Mouse (Mus musculus) limb, embryonic 12.5 days (tissue): ENCODE results near the gene Fpr-rs7. TPM values are rescaled to one million over a fixed set of nuclear protein-coding genes. Genes with fewer than 3 reads are reported as not detected.

ENCODE experiments used
- ATAC-seq: fragments of 200-750 bp; cut with Nextera tagmentation; 2 replicates; pipeline ENCODE4 v1.8.0; 2017; ENCODE audit warnings: low read depth, moderate TSS enrichment; ENCODE audit not compliant: insufficient number of reproducible peaks, insufficient read depth, low FRiP score, low TSS enrichment
- H3K27ac ChIP-seq: fragments of 300-500 bp; sonication (generic); 2 replicates; pipeline ENCODE4 v1.5.1; 2016; ENCODE audit warnings: mild to moderate bottlenecking, moderate library complexity
- H3K27me3 ChIP-seq: fragments of 300-500 bp; sonication (generic); 2 replicates; pipeline ENCODE4 v1.6.1; 2016; ENCODE audit warnings: mild to moderate bottlenecking, moderate library complexity
- H3K36me3 ChIP-seq: fragments of 300-500 bp; sonication (generic); 2 replicates; pipeline ENCODE4 v1.6.1; 2016; ENCODE audit warnings: mild to moderate bottlenecking, moderate library complexity
- H3K4me1 ChIP-seq: fragments of 300-500 bp; sonication (generic); replicated peaks from 2 replicates; pipeline ENCODE4 v1.6.1; 2016
- H3K4me2 ChIP-seq: fragments of 300-500 bp; sonication (generic); 2 replicates; pipeline ENCODE4 v1.6.1; 2016; ENCODE audit warnings: mild to moderate bottlenecking, moderate library complexity
- H3K4me3 ChIP-seq: fragments of 300-500 bp; sonication (generic); replicated peaks from 2 replicates; pipeline ENCODE4 v1.5.1; 2016; ENCODE audit warnings: mild to moderate bottlenecking
- H3K9ac ChIP-seq: fragments of 300-500 bp; sonication (generic); replicated peaks from 2 replicates; pipeline ENCODE4 v1.6.1; 2016; ENCODE audit warnings: mild to moderate bottlenecking, moderate library complexity
- H3K9me3 ChIP-seq: fragments of 300-500 bp; sonication (generic); 2 replicates; pipeline ENCODE4 v1.6.1; 2016; ENCODE audit warnings: mild to moderate bottlenecking, moderate library complexity
- WGBS: fragments of 180-500 bp; shearing (Covaris S2); methylation state at CpG from one replicate; pipeline ENCODE4 v1.1.7; 2016; 5-methylcytosine and 5-hydroxymethylcytosine counted together
- polyA plus RNA-seq: library from polyadenylated mRNA; unstranded; fragments of >200 nt; fragmentation: Nextera tagmentation; extraction: Ambion mirVana; gene quantifications from 2 replicates; pipeline ENCODE4 v1.2.1, GENCODE M21; 2016

The Fpr-rs7 gene
- polyA plus RNA-seq, result not detected in 2 replicates

- no peaks in the 10 kb centered on the region for H3K4me1 ChIP-seq
- H3K27ac ChIP-seq, result no peak within 1 kb of the TSS
- H3K36me3 ChIP-seq, result no peaks in the 10 kb centered on the region
- no peak within 1 kb of the TSS for H3K4me2 ChIP-seq
- peaks cover 19% of the 10 kb centered on the region for H3K9me3 ChIP-seq
- no peak for ATAC-seq
- no peak within 1 kb of the TSS for H3K9ac ChIP-seq
- no peaks in the 10 kb centered on the region for H3K27me3 ChIP-seq
- no peak within 1 kb of the TSS for H3K4me3 ChIP-seq
Observed at GRCm38 (mm10) chr17:20114126-20114525, at the start of gene Fpr-rs7. Fpr-rs7 (minus strand) TSS chr17:20114226.

DNA sequence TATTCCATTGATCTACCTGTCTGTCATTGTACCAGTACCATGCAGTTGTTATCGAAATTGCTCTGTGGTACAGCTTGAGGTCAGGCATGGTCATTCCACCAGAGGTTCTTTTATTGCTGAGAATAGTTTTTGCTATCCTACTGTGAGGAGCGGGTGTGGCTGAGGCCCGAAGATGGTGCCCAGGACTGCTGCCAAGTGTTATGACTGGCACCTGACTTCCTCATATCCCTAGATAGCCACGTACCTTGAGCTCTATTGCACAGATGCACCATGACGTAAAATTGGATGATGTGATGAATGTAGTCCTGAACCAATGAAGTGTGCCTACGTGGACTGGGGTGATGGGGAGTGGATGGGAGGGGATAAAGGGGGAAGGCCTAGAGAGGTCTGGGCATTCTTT, 39.9 kb downstream of the Fpr-rs7 start:
- no peak overlapping the region for H3K4me3 ChIP-seq
- H3K36me3 ChIP-seq, result no peaks in the 10 kb centered on the region
- no peaks in the 10 kb centered on the region for H3K4me1 ChIP-seq
- ATAC-seq, result no peak
- H3K27ac ChIP-seq, result no peak overlapping the region
- H3K27me3 ChIP-seq, result no peaks in the 10 kb centered on the region
- H3K9ac ChIP-seq, result no peak overlapping the region
- peaks cover 21% of the 10 kb centered on the region; the same call in 1 of the 2 replicates for H3K9me3 ChIP-seq
- no peak overlapping the region for H3K4me2 ChIP-seq
- WGBS, result 84% methylated on average over 6 of the region's 6 CpGs

DNA sequence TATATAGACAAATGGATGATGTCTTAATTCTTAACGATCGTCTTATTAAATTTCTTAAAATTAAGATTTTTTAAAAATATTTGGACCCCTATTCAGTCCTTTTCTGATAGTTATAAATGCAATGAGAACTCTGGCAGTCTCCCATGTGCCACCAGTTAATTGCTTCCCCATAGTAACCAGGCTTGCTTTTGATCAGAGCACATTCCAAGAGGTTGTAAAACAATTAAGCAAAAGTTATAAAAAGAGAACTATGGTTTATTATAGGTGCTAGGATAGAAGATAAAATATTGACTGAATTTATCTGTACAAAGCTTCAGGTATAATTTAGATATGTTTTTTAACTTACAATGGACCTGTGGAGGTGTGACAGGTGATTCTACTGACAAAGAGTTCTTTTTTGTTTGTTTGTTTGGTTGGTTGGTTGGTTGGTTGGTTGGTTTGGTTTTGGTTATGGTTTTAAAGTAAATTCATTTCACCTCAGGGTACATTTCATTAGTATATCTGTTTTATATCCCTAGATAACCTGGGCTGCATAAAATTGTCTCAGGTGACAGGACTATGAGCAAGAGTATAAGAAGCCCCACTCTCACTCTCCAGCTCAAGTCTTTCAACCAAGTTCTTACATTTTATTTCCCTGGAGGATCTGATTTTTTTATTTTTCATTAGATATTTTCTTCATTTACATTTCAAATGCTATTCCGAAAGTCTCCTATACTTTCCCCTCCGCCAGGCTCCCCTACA, 42.2 kb downstream of the Fpr-rs7 start:
- ATAC-seq, result no peak

More for the DNA sequence above, 42.2 kb downstream of the Fpr-rs7 start:
- H3K36me3 ChIP-seq, result no peaks in the 10 kb centered on the region
- no peak overlapping the region for H3K4me3 ChIP-seq
- no peaks in the 10 kb centered on the region for H3K27me3 ChIP-seq
- no peak overlapping the region for H3K4me2 ChIP-seq
- H3K9me3 ChIP-seq, result peaks cover 14% of the 10 kb centered on the region; the same call in 1 of the 2 replicates
- H3K9ac ChIP-seq, result no peak overlapping the region
- WGBS, result 87% methylated on average over 4 of the region's 4 CpGs
- H3K4me1 ChIP-seq, result no peaks in the 10 kb centered on the region
- H3K27ac ChIP-seq, result no peak overlapping the region

Other genes with a start within 250 kb of the Fpr-rs7 start
- not detected in 2 replicates for gene Vmn2r104, start 65.9 kb downstream of the Fpr-rs7 start, polyA plus RNA-seq
- not detected in 2 replicates for gene Fpr-rs6, start 68.9 kb upstream of the Fpr-rs7 start, polyA plus RNA-seq
- not detected in 2 replicates for gene Vmn2r105, start 120.8 kb upstream of the Fpr-rs7 start, polyA plus RNA-seq
- not detected in 2 replicates for gene Vmn2r106, start 171.3 kb upstream of the Fpr-rs7 start, polyA plus RNA-seq
- gene Vmn2r107, start 231.0 kb upstream of the Fpr-rs7 start, polyA plus RNA-seq, result not detected in 2 replicates